Mouse (Mus musculus) neural tube, embryonic 12.5 days (tissue): Measurements from ENCODE around the gene Plin3. TPM values are rescaled to one million over a fixed set of nuclear protein-coding genes. Genes with fewer than 3 reads are reported as not detected.
A peak's percentile ranks its signal among the peaks of the same experiment; 100 is the strongest.

Experiments
- ATAC-seq: fragments of 200-750 bp; cut with Nextera tagmentation; 2 replicates; pipeline ENCODE4 v1.8.0; 2017; ENCODE audit warnings: low read depth, mild to moderate bottlenecking, moderate TSS enrichment, moderate library complexity; ENCODE audit not compliant: low FRiP score
- H3K27ac ChIP-seq: fragments of 300-500 bp; sonication (generic); 2 replicates; pipeline ENCODE4 v1.5.1; 2016
- H3K27me3 ChIP-seq: fragments of 300-500 bp; sonication (generic); replicated peaks from 2 replicates; pipeline ENCODE4 v1.6.1; 2016; ENCODE audit warnings: mild to moderate bottlenecking
- H3K36me3 ChIP-seq: fragments of 300-500 bp; sonication (generic); 2 replicates; pipeline ENCODE4 v1.6.1; 2016; ENCODE audit warnings: mild to moderate bottlenecking
- H3K4me1 ChIP-seq: fragments of 300-500 bp; sonication (generic); 2 replicates; pipeline ENCODE4 v1.6.1; 2016
- H3K4me2 ChIP-seq: fragments of 300-500 bp; sonication (generic); replicated peaks from 2 replicates; pipeline ENCODE4 v1.6.1; 2016; ENCODE audit warnings: mild to moderate bottlenecking
- H3K4me3 ChIP-seq: fragments of 300-500 bp; sonication (generic); 2 replicates; pipeline ENCODE4 v1.5.1; 2016
- H3K9ac ChIP-seq: fragments of 300-500 bp; sonication (generic); 2 replicates; pipeline ENCODE4 v1.6.1; 2016; ENCODE audit warnings: mild to moderate bottlenecking
- H3K9me3 ChIP-seq: fragments of 300-500 bp; sonication (generic); 2 replicates; pipeline ENCODE4 v1.6.1; 2016; ENCODE audit warnings: mild to moderate bottlenecking
- WGBS: fragments of 180-500 bp; shearing (Covaris S2); methylation state at CpG from one replicate; pipeline ENCODE4 v1.1.7; 2016; 5-methylcytosine and 5-hydroxymethylcytosine counted together
- polyA plus RNA-seq: library from polyadenylated mRNA; unstranded; fragments of >200 nt; fragmentation: Nextera tagmentation; extraction: Ambion mirVana; gene quantifications from 2 replicates; pipeline ENCODE4 v1.2.1, GENCODE M21; 2016

Gene Plin3
- polyA plus RNA-seq, 1 experiment from 2014 or later = 31.7 TPM

DNA sequence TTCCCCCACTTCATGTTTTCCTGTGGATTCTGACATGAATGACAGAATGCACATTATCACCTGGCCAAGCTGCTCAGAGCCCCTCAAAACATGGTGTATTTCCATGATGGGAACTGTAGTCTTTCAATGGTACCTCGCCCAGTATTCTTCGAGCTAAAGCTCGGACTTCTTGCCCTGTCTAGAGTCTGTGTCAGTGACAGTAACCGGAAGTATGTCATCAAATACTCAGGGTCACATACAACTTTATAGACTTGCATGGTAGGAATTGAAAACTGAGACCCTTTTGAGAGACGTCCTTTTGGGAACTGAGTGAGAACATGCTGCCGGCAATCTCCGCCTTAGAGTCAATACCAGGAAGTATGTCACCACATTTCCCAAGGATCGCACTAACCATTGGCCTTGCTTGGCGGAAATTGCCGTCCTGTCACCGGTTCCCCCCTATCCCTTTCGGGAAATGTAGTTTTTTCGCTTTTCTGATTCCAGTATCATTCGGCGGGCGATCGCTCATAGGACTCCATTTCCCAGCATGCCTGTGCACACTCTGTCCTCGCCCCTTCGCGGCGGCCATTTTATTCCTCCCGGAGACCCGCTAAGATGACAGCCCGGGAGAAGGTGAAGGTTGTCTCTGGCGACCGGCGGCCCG, 36.3 kb downstream of the Plin3 start, which contains the start of gene Fem1a:
Fem1a (plus strand) TSS at position 572 of the 643 bp plus-strand sequence.
- WGBS = under 1% methylated on average over 28 of the region's 28 CpGs
- H3K36me3 ChIP-seq = peaks cover 34% of the 10 kb centered on the region
- no peaks in the 10 kb centered on the region for H3K27me3 ChIP-seq
- ATAC-seq = peak; percentile 94
- peak within 1 kb of the TSS; percentile 50 for H3K27ac ChIP-seq
- H3K9me3 ChIP-seq = no peaks in the 10 kb centered on the region
- H3K4me3 ChIP-seq = peak within 1 kb of the TSS; percentile 78
- H3K4me1 ChIP-seq = peaks cover 41% of the 10 kb centered on the region
- H3K4me2 ChIP-seq = peak within 1 kb of the TSS; percentile 92
- H3K9ac ChIP-seq = peak within 1 kb of the TSS; percentile 68

DNA sequence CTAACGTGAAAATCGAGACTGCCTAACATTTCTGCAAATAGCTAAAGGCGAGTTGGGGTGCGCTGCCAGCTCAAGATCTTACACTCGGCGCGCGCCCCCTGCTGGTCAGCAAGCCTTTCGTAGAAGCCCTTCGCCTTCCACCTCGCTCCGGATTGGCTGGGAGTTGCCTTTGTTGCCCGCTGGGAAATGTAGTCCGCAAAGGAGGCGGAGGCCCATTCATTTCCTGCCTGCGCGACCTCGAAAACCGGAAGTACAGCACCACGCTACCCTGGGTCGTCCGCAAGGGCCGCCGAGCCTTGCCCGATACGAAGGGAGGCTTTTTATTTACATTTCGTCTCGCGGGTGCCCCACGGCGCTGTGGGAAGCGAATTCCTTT, 36.8 kb downstream of the Plin3 start:
- H3K9me3 ChIP-seq = no peaks in the 10 kb centered on the region
- H3K4me2 ChIP-seq = peak overlapping the region; percentile 92
- peaks cover 41% of the 10 kb centered on the region for H3K4me1 ChIP-seq
- ATAC-seq = peak; percentile 94
- peaks cover 29% of the 10 kb centered on the region for H3K36me3 ChIP-seq
- peak overlapping the region; percentile 3; the same call in 1 of the 2 replicates for H3K27ac ChIP-seq
- H3K27me3 ChIP-seq = no peaks in the 10 kb centered on the region
- under 1% methylated on average over 32 of the region's 32 CpGs for WGBS
- H3K4me3 ChIP-seq = peak overlapping the region; percentile 78
- H3K9ac ChIP-seq = peak overlapping the region; percentile 46; the same call in 1 of the 2 replicates

DNA sequence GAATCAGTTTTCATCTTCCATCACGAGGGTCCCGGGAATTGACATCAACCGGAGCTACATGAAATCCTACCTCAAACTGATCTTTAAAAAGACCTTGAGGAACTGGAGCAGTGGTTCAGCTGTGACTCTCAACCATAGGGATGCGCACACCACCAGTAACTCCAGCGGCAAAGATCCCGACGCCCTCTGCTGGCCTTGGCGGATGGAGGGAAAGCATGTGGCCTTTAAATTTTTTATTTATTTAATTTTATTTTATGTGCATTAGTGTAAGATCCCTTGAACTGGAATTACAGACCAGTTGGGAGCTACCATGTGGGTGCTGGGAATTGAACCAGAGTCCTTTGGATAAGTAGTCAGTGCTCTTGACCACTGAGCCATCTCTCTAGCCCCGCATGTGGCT, 37.2 kb downstream of the Plin3 start:
- H3K9me3 ChIP-seq = no peaks in the 10 kb centered on the region
- H3K36me3 ChIP-seq = peaks cover 25% of the 10 kb centered on the region
- no peak overlapping the region for H3K9ac ChIP-seq
- peaks cover 41% of the 10 kb centered on the region for H3K4me1 ChIP-seq
- no peak for ATAC-seq
- H3K27me3 ChIP-seq = no peaks in the 10 kb centered on the region
- WGBS = 24% methylated on average over 9 of the region's 9 CpGs
- H3K4me3 ChIP-seq = no peak overlapping the region
- H3K27ac ChIP-seq = no peak overlapping the region
- peak overlapping the region; percentile 92 for H3K4me2 ChIP-seq

- H3K27ac ChIP-seq = no peak overlapping the region
- peaks cover 17% of the 10 kb centered on the region for H3K36me3 ChIP-seq
- no peaks in the 10 kb centered on the region for H3K9me3 ChIP-seq
- H3K4me3 ChIP-seq = no peak overlapping the region
- H3K4me1 ChIP-seq = peaks cover 36% of the 10 kb centered on the region
- H3K9ac ChIP-seq = no peak overlapping the region
- H3K27me3 ChIP-seq = no peaks in the 10 kb centered on the region
- WGBS = 72% methylated on average over 4 of the region's 4 CpGs
- no peak for ATAC-seq
- no peak overlapping the region for H3K4me2 ChIP-seq
These were observed 38.0 kb downstream of the Plin3 start for GRCm38 (mm10) chr17:56254695-56255094.

- no peaks in the 10 kb centered on the region for H3K9me3 ChIP-seq
- H3K27me3 ChIP-seq = no peaks in the 10 kb centered on the region
- H3K27ac ChIP-seq = no peak overlapping the region; the same call in 1 of the 2 replicates
- H3K4me3 ChIP-seq = no peak overlapping the region
- no peaks in the 10 kb centered on the region for H3K36me3 ChIP-seq
- H3K9ac ChIP-seq = no peak overlapping the region
- peak; percentile 44 for ATAC-seq
- H3K4me2 ChIP-seq = peak overlapping the region; percentile 37
- peaks cover 13% of the 10 kb centered on the region for H3K4me1 ChIP-seq
- WGBS = 24% methylated on average over 6 of the region's 6 CpGs
These were observed 41.4 kb downstream of the Plin3 start for GRCm38 (mm10) chr17:56251136-56251829.

DNA sequence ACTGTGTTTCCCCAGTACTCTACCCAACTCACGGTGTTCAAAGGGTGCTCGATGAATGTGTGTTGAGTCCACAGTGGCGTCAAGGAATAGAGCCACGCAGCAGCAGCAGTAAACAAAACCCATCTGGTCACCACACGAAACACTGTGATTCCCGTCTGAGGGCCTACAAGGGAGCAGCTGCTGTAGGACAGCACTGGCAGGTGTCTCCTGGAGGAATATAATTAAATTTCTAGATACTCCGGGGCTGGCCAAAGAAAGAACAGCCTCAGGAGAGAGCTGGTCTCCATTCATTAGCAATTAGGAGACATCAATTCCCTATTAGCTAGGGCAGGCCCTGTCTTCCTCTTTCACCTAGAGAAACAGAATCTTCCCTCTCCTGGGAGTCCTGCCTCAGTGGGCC, 47.1 kb downstream of the Plin3 start:
- Histone ChIP-seq H3K4me1 (peaks cover 4% of the 10 kb centered on the region; the same call in 1 of the 2 replicates), H3K9me3 (no peaks in the 10 kb centered on the region), H3K27me3 (peaks cover 19% of the 10 kb centered on the region), H3K4me2 (no peak overlapping the region), H3K9ac (no peak overlapping the region), H3K4me3 (no peak overlapping the region), H3K36me3 (no peaks in the 10 kb centered on the region), H3K27ac (no peak overlapping the region)
- 55% methylated on average over 7 of the region's 7 CpGs for whole genome bisulfite sequencing
- ATAC-seq = peak; percentile 23; the same call in 1 of the 2 replicates

GRCm38 (mm10) chr17:56241541-56242401, 50.9 kb downstream of the Plin3 start:
- Histone ChIP-seq H3K9me3 (no peaks in the 10 kb centered on the region), H3K9ac (peak overlapping the region; percentile 49; the same call in 1 of the 2 replicates)

GRCm38 (mm10) chr17:56233818-56234469, 58.7 kb downstream of the Plin3 start:
- Histone ChIP-seq H3K27ac (no peak overlapping the region), H3K4me1 (peaks cover 10% of the 10 kb centered on the region), H3K9ac (no peak overlapping the region), H3K36me3 (no peaks in the 10 kb centered on the region), H3K4me3 (peak overlapping the region; percentile 13; the same call in 1 of the 2 replicates), H3K4me2 (peak overlapping the region; percentile 53), H3K27me3 (no peaks in the 10 kb centered on the region), H3K9me3 (no peaks in the 10 kb centered on the region)
- 2% methylated on average over 14 of the region's 14 CpGs for WGBS
- peak; percentile 97 for ATAC-seq

More at GRCm38 (mm10) chr17:56241541-56242401, 50.9 kb downstream of the Plin3 start:
- peaks cover 19% of the 10 kb centered on the region for H3K27me3 ChIP-seq
- no peak overlapping the region for H3K27ac ChIP-seq
- no peaks in the 10 kb centered on the region for H3K4me1 ChIP-seq
- H3K36me3 ChIP-seq = no peaks in the 10 kb centered on the region
- WGBS = under 1% methylated on average over 33 of the region's 33 CpGs
- peak overlapping the region; percentile 52 for H3K4me2 ChIP-seq
- peak; percentile 70 for ATAC-seq
- H3K4me3 ChIP-seq = peak overlapping the region; percentile 31

GRCm38 (mm10) chr17:56233389-56233788, 59.3 kb downstream of the Plin3 start:
- H3K4me3 ChIP-seq = peak overlapping the region; percentile 13; the same call in 1 of the 2 replicates
- H3K4me1 ChIP-seq = peaks cover 10% of the 10 kb centered on the region
- no peaks in the 10 kb centered on the region for H3K9me3 ChIP-seq
- H3K27me3 ChIP-seq = no peaks in the 10 kb centered on the region
- no peak overlapping the region for H3K9ac ChIP-seq
- H3K4me2 ChIP-seq = peak overlapping the region; percentile 53
- peak; percentile 37; the same call in 1 of the 2 replicates for ATAC-seq
- H3K27ac ChIP-seq = no peak overlapping the region
- H3K36me3 ChIP-seq = no peaks in the 10 kb centered on the region
- 52% methylated on average over 8 of the region's 8 CpGs for WGBS

DNA sequence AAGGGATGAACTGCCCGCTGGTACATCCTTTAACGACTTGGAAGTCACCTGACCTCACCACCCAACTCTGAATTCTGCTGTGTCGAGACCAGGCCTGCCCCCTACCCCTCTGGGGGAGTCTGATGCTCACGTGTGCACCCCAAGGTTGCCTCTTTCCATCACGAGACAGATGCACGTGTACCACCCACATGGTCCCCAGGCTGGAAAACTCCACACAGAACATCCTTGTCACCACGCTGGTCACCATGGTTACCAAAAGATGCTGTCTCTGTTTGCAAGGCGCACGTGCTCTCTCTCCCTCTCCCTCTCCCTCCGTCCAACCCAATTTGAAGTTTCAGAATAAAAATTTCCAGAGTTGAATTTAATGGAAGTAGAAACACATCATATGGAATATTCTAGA, 62.7 kb downstream of the Plin3 start:
- H3K27me3 ChIP-seq = no peaks in the 10 kb centered on the region; the same call in 1 of the 2 replicates
- no peak overlapping the region for H3K27ac ChIP-seq
- no peak overlapping the region for H3K4me2 ChIP-seq
- no peak overlapping the region for H3K9ac ChIP-seq
- H3K9me3 ChIP-seq = no peaks in the 10 kb centered on the region
- ATAC-seq = no peak
- no peaks in the 10 kb centered on the region for H3K36me3 ChIP-seq
- peaks cover 10% of the 10 kb centered on the region for H3K4me1 ChIP-seq
- 66% methylated on average over 10 of the region's 10 CpGs for WGBS
- H3K4me3 ChIP-seq = no peak overlapping the region
